Mouse (Mus musculus) liver, postnatal 0 days (tissue): ENCODE results near the gene Ube2c. TPM values are rescaled to one million over a fixed set of nuclear protein-coding genes. Genes with fewer than 3 reads are reported as not detected.

Experiments used
- ATAC-seq: fragments of 200-750 bp; cut with Nextera tagmentation; 2 replicates; pipeline ENCODE4 v1.8.0; 2017; ENCODE audit warnings: mild to moderate bottlenecking, moderate library complexity
- DNase-seq: peaks from one replicate; pipeline ENCODE4 v3.0.0-alpha.2; 2016
- H3K27ac ChIP-seq: fragments of 300-500 bp; sonication (generic); 2 replicates; pipeline ENCODE4 v1.5.1; 2014; ENCODE audit warnings: antibody characterized with exemption, moderate library complexity, mild to moderate bottlenecking, low read depth
- H3K27me3 ChIP-seq: fragments of 300-500 bp; sonication (generic); 2 replicates; pipeline ENCODE4 v1.6.1; 2014; ENCODE audit warnings: low read length, control low read depth, mixed read lengths; ENCODE audit not compliant: insufficient read depth
- H3K36me3 ChIP-seq: fragments of 300-500 bp; sonication (generic); replicated peaks from 2 replicates; pipeline ENCODE4 v1.6.1; 2014; ENCODE audit warnings: mild to moderate bottlenecking, control low read depth, low read length, moderate library complexity, mixed read lengths; ENCODE audit not compliant: insufficient read depth
- H3K4me1 ChIP-seq: fragments of 300-500 bp; sonication (generic); 2 replicates; pipeline ENCODE4 v1.6.1; 2014; ENCODE audit warnings: antibody characterized with exemption, mild to moderate bottlenecking, control low read depth; ENCODE audit not compliant: insufficient read depth
- H3K4me2 ChIP-seq: fragments of 300-500 bp; sonication (generic); 2 replicates; pipeline ENCODE4 v1.6.1; 2014; ENCODE audit warnings: low read depth, mild to moderate bottlenecking, low read length, moderate library complexity, mixed read lengths
- H3K4me3 ChIP-seq: fragments of 300-500 bp; sonication (generic); 2 replicates; pipeline ENCODE4 v1.5.1; 2014; ENCODE audit warnings: low read depth, low read length
- H3K9ac ChIP-seq: fragments of 300-500 bp; sonication (generic); replicated peaks from 2 replicates; pipeline ENCODE4 v1.6.1; 2014; ENCODE audit warnings: mild to moderate bottlenecking, moderate library complexity
- H3K9me3 ChIP-seq: fragments of 300-500 bp; sonication (generic); 2 replicates; pipeline ENCODE4 v1.6.1; 2016; ENCODE audit warnings: mild to moderate bottlenecking, control low read depth, low read length, mixed read lengths
- CTCF ChIP-seq: sonication (generic); IDR thresholded peaks from 2 replicates; pipeline ENCODE4 v1.5.1; 2016; ENCODE audit warnings: antibody characterized with exemption, low read depth
- EP300 ChIP-seq: IDR thresholded peaks from 2 replicates; pipeline ENCODE4 v1.6.1; 2016; ENCODE audit warnings: antibody characterized with exemption, low read depth, mild to moderate bottlenecking
- WGBS: fragments of 180-500 bp; shearing (Covaris S2); extraction: QIAGEN DNeasy Blood & Tissue Kit; methylation state at CpG from one replicate; pipeline ENCODE4 v1.1.7; 2014; ENCODE audit not compliant: insufficient replicate concordance; 5-methylcytosine and 5-hydroxymethylcytosine counted together
- polyA plus RNA-seq: library from polyadenylated mRNA; unstranded; fragments of >200 nt; fragmentation: Nextera tagmentation; extraction: Ambion mirVana; gene quantifications from 2 replicates; pipeline ENCODE4 v1.2.1, GENCODE M21; 2015

Gene Ube2c
- polyA plus RNA-seq, 1 experiment from 2014 or later = 277 TPM

GRCm38 (mm10) chr2:164788411-164788810 is 18.7 kb downstream of the Ube2c start:
- no peak overlapping the region for H3K27ac ChIP-seq
- H3K4me1 ChIP-seq = peaks cover 32% of the 10 kb centered on the region
- DNase-seq (no peak), ATAC-seq (no peak)
- no peak for TF ChIP-seq EP300
- TF ChIP-seq CTCF = no peak
- no peak overlapping the region for H3K4me3 ChIP-seq
- peak overlapping the region; percentile 33 for H3K4me2 ChIP-seq
- WGBS = 78% methylated on average over 4 of the region's 4 CpGs
- peaks cover 28% of the 10 kb centered on the region for H3K36me3 ChIP-seq
- H3K27me3 ChIP-seq = no peaks in the 10 kb centered on the region
- H3K9ac ChIP-seq = no peak overlapping the region
- H3K9me3 ChIP-seq = no peaks in the 10 kb centered on the region

GRCm38 (mm10) chr2:164790451-164790850 is 20.8 kb downstream of the Ube2c start:
- H3K9ac ChIP-seq = no peak overlapping the region
- H3K4me2 ChIP-seq = no peak overlapping the region
- no peak overlapping the region for H3K4me3 ChIP-seq
- H3K36me3 ChIP-seq = peaks cover 42% of the 10 kb centered on the region
- H3K27me3 ChIP-seq = no peaks in the 10 kb centered on the region
- peak overlapping the region; percentile 41; the same call in 1 of the 2 replicates for H3K27ac ChIP-seq
- ATAC-seq (peak; percentile 63), DNase-seq (peak; percentile 63)
- 63% methylated on average over 4 of the region's 4 CpGs for WGBS
- TF ChIP-seq EP300 = no peak
- TF ChIP-seq CTCF = no peak
- peaks cover 27% of the 10 kb centered on the region for H3K4me1 ChIP-seq
- H3K9me3 ChIP-seq = no peaks in the 10 kb centered on the region

- WGBS = 94% methylated on average over 18 of the region's 18 CpGs
- TF ChIP-seq EP300 (no peak), CTCF (no peak)
- peaks cover 17% of the 10 kb centered on the region for H3K4me1 ChIP-seq
- no peaks in the 10 kb centered on the region for H3K9me3 ChIP-seq
- no peak for DNase-seq
- no peak overlapping the region for H3K9ac ChIP-seq
- H3K4me2 ChIP-seq = no peak overlapping the region
- no peak for ATAC-seq
- H3K27ac ChIP-seq = no peak overlapping the region
- H3K36me3 ChIP-seq = peaks cover 54% of the 10 kb centered on the region
- H3K27me3 ChIP-seq = no peaks in the 10 kb centered on the region
- no peak overlapping the region for H3K4me3 ChIP-seq
Measured at GRCm38 (mm10) chr2:164791841-164792261, 22.2 kb downstream of the Ube2c start.

- H3K27me3 ChIP-seq = no peaks in the 10 kb centered on the region
- ATAC-seq (no peak), DNase-seq (no peak)
- H3K9ac ChIP-seq = no peak overlapping the region
- H3K9me3 ChIP-seq = no peaks in the 10 kb centered on the region
- TF ChIP-seq EP300 (no peak), CTCF (no peak)
- no peak overlapping the region for H3K4me2 ChIP-seq
- peaks cover 59% of the 10 kb centered on the region for H3K36me3 ChIP-seq
- WGBS = 90% methylated on average over 12 of the region's 12 CpGs
- no peak overlapping the region for H3K4me3 ChIP-seq
- H3K27ac ChIP-seq = no peak overlapping the region
- peaks cover 13% of the 10 kb centered on the region for H3K4me1 ChIP-seq
Measured at GRCm38 (mm10) chr2:164792400-164793190, 22.9 kb downstream of the Ube2c start.

- Histone ChIP-seq H3K4me3 (no peak overlapping the region), H3K36me3 (peaks cover 60% of the 10 kb centered on the region), H3K4me1 (peaks cover 12% of the 10 kb centered on the region), H3K4me2 (no peak overlapping the region), H3K27ac (no peak overlapping the region), H3K27me3 (no peaks in the 10 kb centered on the region), H3K9ac (no peak overlapping the region), H3K9me3 (no peaks in the 10 kb centered on the region)
- ATAC-seq (0 out of 2 replicates have a peak, but pooled peaks have one; percentile 13), DNase-seq (peak; percentile 76)
- peak; percentile 90 for TF ChIP-seq CTCF
- TF ChIP-seq EP300 = no peak
- 73% methylated on average over 3 of the region's 3 CpGs for WGBS
Measured at GRCm38 (mm10) chr2:164793236-164793635, 23.5 kb downstream of the Ube2c start.

GRCm38 (mm10) chr2:164793772-164794171 is 24.1 kb downstream of the Ube2c start:
- Histone ChIP-seq H3K9ac (no peak overlapping the region), H3K4me1 (peaks cover 6% of the 10 kb centered on the region), H3K9me3 (no peaks in the 10 kb centered on the region), H3K4me3 (no peak overlapping the region), H3K36me3 (peaks cover 57% of the 10 kb centered on the region), H3K27me3 (no peaks in the 10 kb centered on the region), H3K4me2 (no peak overlapping the region), H3K27ac (no peak overlapping the region)
- DNase-seq (no peak), ATAC-seq (no peak)
- no peak for TF ChIP-seq EP300
- no peak for TF ChIP-seq CTCF
- 81% methylated on average over 2 of the region's 2 CpGs for WGBS
